Mouse (Mus musculus) liver, embryonic 14.5 days (tissue): ENCODE measurements around the gene Evl.

Source experiments
- CTCF ChIP-seq: IDR thresholded peaks from 2 replicates; pipeline ENCODE4 v1.5.1; 2016; ENCODE audit warnings: antibody characterized with exemption, low read depth, control low read depth
- EP300 ChIP-seq: IDR thresholded peaks from 2 replicates; pipeline ENCODE4 v1.6.1; 2016; ENCODE audit warnings: antibody characterized with exemption, low read depth

GRCm38 (mm10) chr12:108534484-108534883, 20.0 kb upstream of the Evl start:
- no peak for TF ChIP-seq CTCF
- TF ChIP-seq EP300: no peak
